Mouse (Mus musculus) embryonic facial prominence, embryonic 12.5 days (tissue): ENCODE results near the gene 4833439L19Rik. TPM values are rescaled to one million over a fixed set of nuclear protein-coding genes. Genes with fewer than 3 reads are reported as not detected.

ENCODE experiments used
- ATAC-seq: fragments of 200-750 bp; cut with Nextera tagmentation; 2 replicates; pipeline ENCODE4 v1.8.0; 2017; ENCODE audit not compliant: insufficient number of reproducible peaks, insufficient read depth, low FRiP score, low TSS enrichment
- H3K27ac ChIP-seq: fragments of 300-500 bp; sonication (generic); 2 replicates; pipeline ENCODE4 v1.5.1; 2016; ENCODE audit warnings: mild to moderate bottlenecking
- H3K27me3 ChIP-seq: fragments of 300-500 bp; sonication (generic); 2 replicates; pipeline ENCODE4 v1.6.1; 2016; ENCODE audit warnings: mild to moderate bottlenecking, moderate library complexity
- H3K36me3 ChIP-seq: fragments of 300-500 bp; sonication (generic); 2 replicates; pipeline ENCODE4 v1.6.1; 2016; ENCODE audit warnings: mild to moderate bottlenecking
- H3K4me1 ChIP-seq: fragments of 300-500 bp; sonication (generic); 2 replicates; pipeline ENCODE4 v1.6.1; 2016
- H3K4me2 ChIP-seq: fragments of 300-500 bp; sonication (generic); replicated peaks from 2 replicates; pipeline ENCODE4 v1.6.1; 2016; ENCODE audit warnings: mild to moderate bottlenecking, moderate library complexity
- H3K4me3 ChIP-seq: fragments of 300-500 bp; sonication (generic); 2 replicates; pipeline ENCODE4 v1.5.1; 2016; ENCODE audit warnings: mild to moderate bottlenecking
- H3K9ac ChIP-seq: fragments of 300-500 bp; sonication (generic); 2 replicates; pipeline ENCODE4 v1.6.1; 2016; ENCODE audit warnings: mild to moderate bottlenecking, moderate library complexity
- H3K9me3 ChIP-seq: fragments of 300-500 bp; sonication (generic); 2 replicates; pipeline ENCODE4 v1.6.1; 2016; ENCODE audit warnings: mild to moderate bottlenecking, moderate library complexity
- WGBS: fragments of 180-500 bp; shearing (Covaris S2); methylation state at CpG from one replicate; pipeline ENCODE4 v1.1.7; 2016; 5-methylcytosine and 5-hydroxymethylcytosine counted together
- microRNA-seq: library from miRNA; unstranded; fragments of <30 nt; microRNA quantifications from one replicate; pipeline ENCODE4, GENCODE M21; 2017
- polyA plus RNA-seq: library from polyadenylated mRNA; unstranded; fragments of >200 nt; fragmentation: Nextera tagmentation; extraction: Ambion mirVana; gene quantifications from 2 replicates; pipeline ENCODE4 v1.2.1, GENCODE M21; 2016

4833439L19Rik gene
- polyA plus RNA-seq, 1 experiment from 2014 or later, result 169 TPM

DNA sequence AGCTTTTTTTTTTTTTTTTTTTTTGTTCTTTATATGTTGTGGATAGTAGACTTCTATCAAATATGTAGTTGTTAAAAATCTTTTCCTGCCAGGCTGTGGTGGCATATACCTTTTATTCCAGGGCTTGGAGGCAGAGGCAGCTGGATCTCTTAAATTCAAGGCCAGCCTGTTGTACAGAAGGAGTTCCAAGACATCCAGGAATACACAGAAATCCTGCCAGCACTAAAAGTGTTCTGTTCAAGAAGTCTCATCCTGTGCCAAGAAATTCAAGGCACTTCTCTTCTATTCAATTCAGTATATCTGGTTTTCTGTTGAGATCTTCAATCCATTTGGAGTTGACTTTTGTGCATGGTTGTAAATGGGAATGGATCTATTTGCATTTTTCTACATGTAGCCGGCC is 59.3 kb downstream of the 4833439L19Rik start:
- no peak for ATAC-seq
- H3K9ac ChIP-seq, result no peak overlapping the region
- H3K27ac ChIP-seq, result no peak overlapping the region
- no peaks in the 10 kb centered on the region for H3K9me3 ChIP-seq
- no peak overlapping the region for H3K4me3 ChIP-seq
- no peaks in the 10 kb centered on the region for H3K27me3 ChIP-seq
- no peaks in the 10 kb centered on the region for H3K36me3 ChIP-seq
- WGBS, result 100% methylated on average over 1 of the region's 1 CpGs
- no peak overlapping the region for H3K4me2 ChIP-seq
- H3K4me1 ChIP-seq, result peaks cover 15% of the 10 kb centered on the region

- no peak for ATAC-seq
- Histone ChIP-seq H3K9me3 (no peaks in the 10 kb centered on the region), H3K4me1 (peaks cover 15% of the 10 kb centered on the region), H3K4me2 (peak overlapping the region; percentile 92), H3K4me3 (peak overlapping the region; percentile 86), H3K27me3 (no peaks in the 10 kb centered on the region), H3K36me3 (no peaks in the 10 kb centered on the region), H3K9ac (peak overlapping the region; percentile 89), H3K27ac (0 out of 2 replicates have a peak overlapping the region, but pooled peaks have one; percentile 88)
- 26% methylated on average over 7 of the region's 7 CpGs for WGBS
These were observed 60.5 kb downstream of the 4833439L19Rik start for GRCm38 (mm10) chr13:54504611-54505260.

- WGBS, result under 1% methylated on average over 102 of the region's 105 CpGs
- peak within 1 kb of the TSS; percentile 86 for H3K4me3 ChIP-seq
- H3K4me1 ChIP-seq, result peaks cover 15% of the 10 kb centered on the region
- no peaks in the 10 kb centered on the region for H3K9me3 ChIP-seq
- no peaks in the 10 kb centered on the region for H3K36me3 ChIP-seq
- peak within 1 kb of the TSS; percentile 88 for H3K27ac ChIP-seq
- H3K4me2 ChIP-seq, result peak within 1 kb of the TSS; percentile 92
- no peaks in the 10 kb centered on the region for H3K27me3 ChIP-seq
- peak; percentile 80 for ATAC-seq
- peak within 1 kb of the TSS; percentile 89 for H3K9ac ChIP-seq
These were observed 61.4 kb downstream of the 4833439L19Rik start, which contains the start of gene Simc1 for GRCm38 (mm10) chr13:54503604-54504521. TSS of gene Simc1 (plus strand) at chr13:54503779.

DNA sequence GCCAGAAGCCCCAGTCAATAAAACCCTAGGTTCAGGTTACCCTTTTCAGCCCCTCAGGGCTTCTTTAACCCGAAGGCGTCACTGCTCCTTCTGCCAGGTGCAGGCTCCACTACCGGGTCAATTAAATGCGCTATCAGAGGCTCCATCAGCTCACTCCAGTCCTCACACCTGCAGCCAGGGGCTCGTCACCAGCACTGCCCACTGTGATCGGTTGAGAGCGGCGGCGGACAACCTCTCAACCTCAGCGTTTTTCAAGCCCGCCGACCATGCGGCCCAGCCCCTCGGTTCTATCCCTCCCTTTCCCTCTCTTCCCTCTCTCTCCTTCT is 62.0 kb downstream of the 4833439L19Rik start:
- ATAC-seq, result no peak; the same call in 1 of the 2 replicates
- H3K4me1 ChIP-seq, result peaks cover 15% of the 10 kb centered on the region
- under 1% methylated on average over 14 of the region's 14 CpGs for WGBS
- no peaks in the 10 kb centered on the region for H3K9me3 ChIP-seq
- H3K36me3 ChIP-seq, result no peaks in the 10 kb centered on the region
- peak overlapping the region; percentile 86 for H3K4me3 ChIP-seq
- no peak overlapping the region for H3K27ac ChIP-seq
- peak overlapping the region; percentile 89 for H3K9ac ChIP-seq
- H3K4me2 ChIP-seq, result peak overlapping the region; percentile 92
- H3K27me3 ChIP-seq, result no peaks in the 10 kb centered on the region

- Histone ChIP-seq H3K27me3 (no peaks in the 10 kb centered on the region), H3K9me3 (no peaks in the 10 kb centered on the region), H3K4me3 (no peak overlapping the region), H3K36me3 (no peaks in the 10 kb centered on the region), H3K9ac (no peak overlapping the region), H3K4me2 (no peak overlapping the region), H3K4me1 (peaks cover 15% of the 10 kb centered on the region), H3K27ac (no peak overlapping the region)
- ATAC-seq, result no peak
- 50% methylated on average over 3 of the region's 3 CpGs for WGBS
These were observed 63.1 kb downstream of the 4833439L19Rik start for GRCm38 (mm10) chr13:54501957-54502690.

DNA sequence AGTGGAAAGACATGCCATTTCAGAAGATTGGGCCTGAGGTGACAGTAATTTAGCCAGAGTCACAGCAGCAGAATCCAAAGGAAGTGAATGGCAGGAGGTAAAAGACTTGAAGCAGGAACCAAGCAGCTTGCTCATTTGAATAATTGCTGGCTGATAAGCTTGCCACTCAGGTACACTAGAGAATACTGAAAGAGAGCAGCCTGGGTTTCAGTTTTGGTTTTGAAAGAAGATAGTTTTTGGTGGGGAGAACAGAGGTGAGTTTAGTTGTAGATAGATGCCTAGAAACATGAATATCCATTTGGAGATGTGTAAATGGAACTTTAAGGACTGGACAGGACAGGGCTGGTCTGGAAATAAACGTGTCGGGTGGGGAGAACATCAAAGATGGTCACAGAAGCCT is 63.9 kb downstream of the 4833439L19Rik start:
- ATAC-seq, result no peak
- 74% methylated on average over 2 of the region's 2 CpGs for WGBS
- no peaks in the 10 kb centered on the region for H3K27me3 ChIP-seq

More for the DNA sequence above, 63.9 kb downstream of the 4833439L19Rik start:
- Histone ChIP-seq H3K9me3 (no peaks in the 10 kb centered on the region), H3K4me2 (no peak overlapping the region), H3K4me3 (no peak overlapping the region), H3K4me1 (peaks cover 15% of the 10 kb centered on the region), H3K9ac (no peak overlapping the region), H3K36me3 (no peaks in the 10 kb centered on the region), H3K27ac (no peak overlapping the region)

Small RNA genes lying within 50 kb of the gene (microRNA-seq; reads per million reads assigned to microRNA genes)
- gene Gm24195, result not detected

Other genes starting within 250 kb of the 4833439L19Rik start
- gene Cplx2, start 194.1 kb downstream of the 4833439L19Rik start, polyA plus RNA-seq, result 8.3 and 8.4 TPM in 2 replicates
- 142 and 149 TPM in 2 replicates for gene Thoc3, start 96.6 kb downstream of the 4833439L19Rik start, polyA plus RNA-seq
- 20.2 and 21.1 TPM in 2 replicates for gene Simc1, start 61.7 kb downstream of the 4833439L19Rik start, polyA plus RNA-seq
- gene Arl10, start 9.6 kb upstream of the 4833439L19Rik start, polyA plus RNA-seq, result 35.9 and 36.8 TPM in 2 replicates
- 84.7 and 85.7 TPM in 2 replicates for gene Nop16, start 24.7 kb upstream of the 4833439L19Rik start, polyA plus RNA-seq
- gene Higd2a, start 24.8 kb upstream of the 4833439L19Rik start, polyA plus RNA-seq, result 170 and 175 TPM in 2 replicates
- gene Cltb, start 45.9 kb upstream of the 4833439L19Rik start, polyA plus RNA-seq, result 27.5 and 28.0 TPM in 2 replicates
- gene Faf2, start 56.3 kb upstream of the 4833439L19Rik start, polyA plus RNA-seq, result 86.6 and 92.4 TPM in 2 replicates
- 58.0 and 65.3 TPM in 2 replicates for gene Rnf44, start 128.5 kb upstream of the 4833439L19Rik start, polyA plus RNA-seq
- 0.05 and 0.06 TPM in 2 replicates for gene Cdhr2, start 136.0 kb upstream of the 4833439L19Rik start, polyA plus RNA-seq
- gene Gprin1, start 184.4 kb upstream of the 4833439L19Rik start, polyA plus RNA-seq, result 2.1 and 4.2 TPM in 2 replicates
- gene Sncb, start 201.2 kb upstream of the 4833439L19Rik start, polyA plus RNA-seq, result 0.27 and 0.37 TPM in 2 replicates
- not detected in 2 replicates for gene Eif4e1b, start 218.6 kb upstream of the 4833439L19Rik start, polyA plus RNA-seq
- 9.9 and 13.2 TPM in 2 replicates for gene Tspan17, start 223.9 kb upstream of the 4833439L19Rik start, polyA plus RNA-seq